Mouse (Mus musculus): Measurements from ENCODE around the gene Gsk3a. TPM values are rescaled to one million over a fixed set of nuclear protein-coding genes. Genes with fewer than 3 reads are reported as not detected.

Gene Gsk3a
- polyA plus RNA-seq, 2 experiments, result 8.4 to 48.6 TPM

DNA sequence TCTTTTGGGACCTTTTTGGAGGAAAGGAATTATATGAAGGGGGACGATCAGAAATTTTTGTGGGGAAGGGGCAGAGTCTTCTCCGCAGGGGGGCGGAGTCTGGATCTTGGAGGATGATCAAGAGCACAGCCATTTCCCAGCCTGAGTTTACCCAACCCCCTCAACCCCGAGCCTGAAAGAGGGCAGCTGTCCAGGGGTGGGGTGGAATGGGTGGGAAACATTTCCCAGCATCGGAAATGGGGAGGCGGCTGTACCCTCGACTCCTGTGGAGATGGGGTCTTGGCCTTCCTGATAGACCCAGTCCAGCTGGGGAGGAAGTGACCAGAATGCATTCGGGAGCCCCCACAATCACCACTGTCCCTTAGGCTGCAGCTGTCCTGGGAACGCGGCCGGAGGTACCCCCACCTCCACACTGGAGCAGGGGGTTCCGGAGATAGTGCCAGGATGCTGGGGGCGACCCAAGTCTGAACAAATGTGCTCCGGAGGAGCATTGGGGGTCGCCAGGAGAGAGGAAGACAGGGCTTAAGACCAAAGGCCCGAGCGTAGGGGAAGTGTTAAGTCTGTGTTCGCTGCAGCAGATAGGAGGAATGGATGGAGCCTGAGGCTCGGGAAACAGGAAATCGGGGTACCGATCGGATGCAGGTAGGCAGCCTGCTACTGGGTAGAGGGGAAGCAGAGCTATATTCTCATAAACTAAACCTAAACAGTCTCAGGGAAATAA is 13.6 kb upstream of the Gsk3a start:
- no peak for DNase-seq (ENCODE audit: low read depth in 3 of 3, low spot score in 3 of 3)
- ATAC-seq (ENCODE audit: insufficient read depth), result 0 out of 2 replicates have a peak, but pooled peaks have one; percentile 17
- TF ChIP-seq EP300 (IDR thresholded peaks at IDR 0.05; ENCODE audit: low read depth) (no peak), CTCF (IDR thresholded peaks at IDR 0.05; ENCODE audit: low read depth) (no peak)

GRCm38 (mm10) chr7:25250141-25250972 is 12.7 kb upstream of the Gsk3a start, which contains the start of gene Erf:
Erf (minus strand) TSS chr7:25250761.
- H3K27ac ChIP-seq, result peak within 1 kb of the TSS; percentile 53
- WGBS (ENCODE audit: insufficient replicate concordance), result under 1% methylated on average over 76 of the region's 81 CpGs
- DNase-seq (ENCODE audit: low read depth in 3 of 3, low spot score in 3 of 3) (peak; percentile 84 to 86 (median 85)), ATAC-seq (ENCODE audit: insufficient read depth) (peak; percentile 81)
- peak within 1 kb of the TSS; percentile 84 for H3K9ac ChIP-seq (replicated peaks)
- peaks cover 14 to 20% of the 10 kb centered on the region in 2 experiments for H3K4me1 ChIP-seq (replicated peaks; ENCODE audit: control insufficient read depth in 2 of 2, insufficient read depth in 2 of 2, low read length in 1 of 2)
- H3K36me3 ChIP-seq (replicated peaks; ENCODE audit: control insufficient read depth, insufficient read depth, low read depth), result no peaks in the 10 kb centered on the region
- no peaks in the 10 kb centered on the region for H3K27me3 ChIP-seq (ENCODE audit: control insufficient read depth, insufficient read depth, low read length)
- peak within 1 kb of the TSS; percentile 99 for H3K4me2 ChIP-seq (ENCODE audit: low read depth)
- H3K9me3 ChIP-seq (ENCODE audit: control insufficient read depth, low read length), result no peaks in the 10 kb centered on the region
- peak within 1 kb of the TSS; percentile 56 to 74 for H3K4me3 ChIP-seq (ENCODE audit: insufficient read depth in 1 of 2, low read depth in 2 of 2, low read length in 2 of 2)
- TF ChIP-seq CTCF (IDR thresholded peaks at IDR 0.05; ENCODE audit: low read depth), result no peak
- TF ChIP-seq EP300 (IDR thresholded peaks at IDR 0.05; ENCODE audit: low read depth), result no peak

More for the DNA sequence above, 13.6 kb upstream of the Gsk3a start:
- H3K36me3 ChIP-seq (replicated peaks; ENCODE audit: control insufficient read depth, insufficient read depth, low read depth), result no peaks in the 10 kb centered on the region
- peak overlapping the region; percentile 47 to 74 for H3K4me3 ChIP-seq (ENCODE audit: insufficient read depth in 1 of 2, low read depth in 2 of 2, low read length in 2 of 2)
- WGBS (ENCODE audit: insufficient replicate concordance), result 9% methylated on average over 22 of the region's 22 CpGs
- H3K9ac ChIP-seq (replicated peaks), result peak overlapping the region; percentile 37
- peak overlapping the region; percentile 99 for H3K4me2 ChIP-seq (ENCODE audit: low read depth)
- H3K4me1 ChIP-seq (replicated peaks; ENCODE audit: control insufficient read depth in 2 of 2, insufficient read depth in 2 of 2, low read length in 1 of 2), result peaks cover 14 to 20% of the 10 kb centered on the region in 2 experiments
- no peaks in the 10 kb centered on the region for H3K9me3 ChIP-seq (ENCODE audit: control insufficient read depth, low read length)
- no peak overlapping the region for H3K27ac ChIP-seq
- no peaks in the 10 kb centered on the region for H3K27me3 ChIP-seq (ENCODE audit: control insufficient read depth, insufficient read depth, low read length)

DNA sequence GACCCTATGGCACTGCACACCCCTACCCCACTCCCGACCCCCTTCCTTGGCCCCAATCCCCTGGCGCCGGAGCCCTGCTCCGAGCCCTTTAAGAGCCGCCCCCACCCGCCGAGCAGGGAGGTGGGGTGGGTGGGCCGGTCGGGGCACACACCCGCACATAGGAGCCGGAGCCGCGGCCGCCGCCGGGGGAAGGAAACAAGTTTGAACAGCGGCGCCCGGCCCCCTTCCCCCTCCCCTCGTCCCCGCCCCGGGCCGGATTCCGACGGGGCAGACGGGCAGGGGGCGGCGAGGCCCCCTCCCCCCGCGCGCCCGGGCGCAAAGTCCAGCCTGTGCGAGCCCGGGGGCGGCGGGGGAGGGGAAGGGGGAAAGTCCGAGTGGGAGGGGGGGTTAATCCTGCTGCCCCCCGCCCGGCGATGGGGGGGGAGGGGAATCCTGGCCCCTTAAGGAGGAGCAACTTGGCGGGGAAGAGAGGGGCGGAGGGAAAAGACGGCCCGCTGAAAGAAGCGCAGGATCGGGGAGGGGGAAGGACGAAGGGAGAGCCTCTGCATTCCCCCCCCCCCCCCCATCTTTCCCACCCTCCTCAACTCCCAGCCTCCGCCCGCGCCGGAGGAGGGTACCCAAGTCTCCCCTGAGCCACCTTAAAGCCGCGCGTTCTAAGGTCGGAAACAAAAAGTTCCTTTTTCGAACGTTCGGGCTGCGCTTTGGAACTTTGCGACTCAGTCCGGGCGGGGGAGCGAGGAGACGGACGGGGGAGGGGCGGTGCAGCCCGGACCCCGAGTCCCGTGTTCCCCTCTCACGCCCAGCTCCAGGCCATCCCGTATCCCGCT is 11.9 kb upstream of the Gsk3a start:
- DNase-seq (ENCODE audit: low read depth in 3 of 3, low spot score in 3 of 3), result no peak
- 2% methylated on average over 54 of the region's 73 CpGs for WGBS (ENCODE audit: insufficient replicate concordance)
- peak; percentile 49 for ATAC-seq (ENCODE audit: insufficient read depth)

DNA sequence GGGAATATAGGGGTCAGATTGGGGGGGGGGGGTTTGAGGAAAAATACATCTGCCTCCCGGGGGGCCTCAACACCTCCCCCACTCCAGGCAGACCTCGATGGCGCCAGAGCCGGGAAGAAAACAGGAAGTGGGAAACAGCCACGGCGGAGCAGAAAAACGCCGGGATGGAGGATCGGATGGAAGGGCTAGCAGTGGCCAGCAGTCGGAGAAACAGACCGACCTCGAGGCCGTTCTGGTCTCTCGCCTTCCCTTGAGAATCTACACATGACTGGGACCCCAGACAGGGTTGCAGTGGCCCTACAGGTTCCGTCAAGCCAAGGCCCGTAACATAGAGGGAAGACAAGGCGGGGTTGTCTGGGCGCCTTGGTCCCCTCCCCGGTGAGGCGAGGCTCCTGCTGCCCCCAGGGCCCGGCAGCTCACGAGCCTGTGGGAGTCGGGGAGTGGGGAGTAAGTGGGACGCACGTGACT is 11.2 kb upstream of the Gsk3a start:
- peak overlapping the region; percentile 28; the same call in 1 of the 2 replicates for H3K27ac ChIP-seq
- no peak for DNase-seq (ENCODE audit: low read depth in 3 of 3, low spot score in 3 of 3)
- peaks cover 14 to 20% of the 10 kb centered on the region in 2 experiments for H3K4me1 ChIP-seq (replicated peaks; ENCODE audit: control insufficient read depth in 2 of 2, insufficient read depth in 2 of 2, low read length in 1 of 2)
- peak overlapping the region; percentile 99 for H3K4me2 ChIP-seq (ENCODE audit: low read depth)
- no peaks in the 10 kb centered on the region for H3K36me3 ChIP-seq (replicated peaks; ENCODE audit: control insufficient read depth, insufficient read depth, low read depth)
- TF ChIP-seq EP300 (IDR thresholded peaks at IDR 0.05; ENCODE audit: low read depth) (no peak), CTCF (IDR thresholded peaks at IDR 0.05; ENCODE audit: low read depth) (no peak)
- no peaks in the 10 kb centered on the region for H3K27me3 ChIP-seq (ENCODE audit: control insufficient read depth, insufficient read depth, low read length)
- no peaks in the 10 kb centered on the region for H3K9me3 ChIP-seq (ENCODE audit: control insufficient read depth, low read length)
- ATAC-seq (ENCODE audit: insufficient read depth), result peak; percentile 7; the same call in 1 of the 2 replicates
- H3K4me3 ChIP-seq (ENCODE audit: insufficient read depth in 1 of 2, low read depth in 2 of 2, low read length in 2 of 2), result peak overlapping the region; percentile 65 to 74
- under 1% methylated on average over 24 of the region's 25 CpGs for WGBS (ENCODE audit: insufficient replicate concordance)
- H3K9ac ChIP-seq (replicated peaks), result peak overlapping the region; percentile 84

More for the DNA sequence above, 11.9 kb upstream of the Gsk3a start:
- Histone ChIP-seq H3K9me3 (ENCODE audit: control insufficient read depth, low read length) (no peaks in the 10 kb centered on the region), H3K9ac (replicated peaks) (peak overlapping the region; percentile 84), H3K27ac (peak overlapping the region; percentile 53), H3K27me3 (ENCODE audit: control insufficient read depth, insufficient read depth, low read length) (no peaks in the 10 kb centered on the region), H3K4me3 (ENCODE audit: insufficient read depth in 1 of 2, low read depth in 2 of 2, low read length in 2 of 2) (peak overlapping the region; percentile 65 to 74), H3K4me2 (ENCODE audit: low read depth) (peak overlapping the region; percentile 99), H3K36me3 (replicated peaks; ENCODE audit: control insufficient read depth, insufficient read depth, low read depth) (no peaks in the 10 kb centered on the region), H3K4me1 (replicated peaks; ENCODE audit: control insufficient read depth in 2 of 2, insufficient read depth in 2 of 2, low read length in 1 of 2) (peaks cover 14 to 20% of the 10 kb centered on the region in 2 experiments)
- no peak for TF ChIP-seq CTCF (IDR thresholded peaks at IDR 0.05; ENCODE audit: low read depth)

Measured in liver, embryonic 14.5 days (tissue).